Mouse (Mus musculus): Measurements from ENCODE around the gene Gmnn. TPM values are rescaled to one million over a fixed set of nuclear protein-coding genes. Genes with fewer than 3 reads are reported as not detected.

Gene Gmnn
- total RNA-seq (2023), result 10 to 100 TPM; 37.7 to 38.8 TPM

GRCm38 (mm10) chr13:24761403-24762227, at the start of gene Gmnn:
Gene Gmnn (minus strand): TSS chr13:24761923.

GRCm38 (mm10) chr13:24801308-24801921, 39.7 kb upstream of the Gmnn start, which contains the start of gene BC005537:
Gene BC005537 (plus strand): TSS chr13:24801657.

GRCm38 (mm10) chr13:24741028-24741427, 20.7 kb downstream of the Gmnn start, which contains the start of gene Armh2:
Gene Armh2 (plus strand): TSS chr13:24741232.

Other genes starting within 250 kb of the Gmnn start
- 100 to 1,000 TPM; 312 to 329 TPM for gene Ripor2, start 179.7 kb downstream of the Gmnn start, total RNA-seq (2023)
- gene Armh2, start 20.7 kb downstream of the Gmnn start, total RNA-seq (2023), result not detected
- gene BC005537, start 39.7 kb upstream of the Gmnn start, total RNA-seq (2023), result 100 to 1,000 TPM; 150 to 167 TPM
- gene Acot13, start 69.6 kb upstream of the Gmnn start, total RNA-seq (2023), result 10 to 100 TPM in 1 of 2 experiments, 1 to 10 TPM in 1; 8.2 to 10.7 TPM
- gene Tdp2, start 69.8 kb upstream of the Gmnn start, total RNA-seq (2023), result 10 to 100 TPM; 18.9 to 24.8 TPM
- gene D130043K22Rik, start 83.2 kb upstream of the Gmnn start, total RNA-seq (2023), result not detected
- 1 to 10 TPM in 1 of 2 experiments, under 1 TPM in 1; 0.82 to 1.1 TPM for gene Aldh5a1, start 175.7 kb upstream of the Gmnn start, total RNA-seq (2023)
- gene Gpld1, start 181.2 kb upstream of the Gmnn start, total RNA-seq (2023), result 1 to 10 TPM in 1 of 2 experiments, under 1 TPM in 1; 0.67 to 1.1 TPM

All from neutrophil, adult 59 days (primary cell).